Mouse (Mus musculus): ENCODE measurements around the gene Clstn3. TPM values are rescaled to one million over a fixed set of nuclear protein-coding genes. Genes with fewer than 3 reads are reported as not detected.
"Not testable (repeated sequence)": the region's sequence is repeated elsewhere in the genome, so short reads cannot be mapped to it uniquely, and the experiment has no call there.

Clstn3 gene
- polyA plus RNA-seq, 1 experiment, result 385 TPM

GRCm38 (mm10) chr6:124414927-124415325 is 49.7 kb downstream of the Clstn3 start, which contains the start of gene Pex5:
Pex5 (minus strand) TSS chr6:124415067.
- Histone ChIP-seq H3K4me3 (replicated peaks; ENCODE audit: insufficient read depth, low read depth, low read length) (peak within 1 kb of the TSS; percentile 69), H3K27me3 (ENCODE audit: control insufficient read depth, insufficient read depth, low read length) (no peaks in the 10 kb centered on the region), H3K27ac (ENCODE audit: insufficient read depth, low read length) (peak within 1 kb of the TSS; percentile 82), H3K4me1 (ENCODE audit: control insufficient read depth, insufficient read depth, low read length) (peaks cover 3% of the 10 kb centered on the region; the same call in 1 of the 2 replicates)
- WGBS, result 2% methylated on average over 35 of the region's 36 CpGs
- no peak for TF ChIP-seq CTCF (IDR thresholded peaks at IDR 0.05; ENCODE audit: borderline replicate concordance, insufficient read depth, low read depth, low read length)
- peak; percentile 67; the same call in 1 of the 2 replicates for TF ChIP-seq POLR2A (IDR thresholded peaks at IDR 0.05; ENCODE audit: borderline replicate concordance, insufficient read depth, low read length)
- peak; percentile 96 for DNase-seq

DNA sequence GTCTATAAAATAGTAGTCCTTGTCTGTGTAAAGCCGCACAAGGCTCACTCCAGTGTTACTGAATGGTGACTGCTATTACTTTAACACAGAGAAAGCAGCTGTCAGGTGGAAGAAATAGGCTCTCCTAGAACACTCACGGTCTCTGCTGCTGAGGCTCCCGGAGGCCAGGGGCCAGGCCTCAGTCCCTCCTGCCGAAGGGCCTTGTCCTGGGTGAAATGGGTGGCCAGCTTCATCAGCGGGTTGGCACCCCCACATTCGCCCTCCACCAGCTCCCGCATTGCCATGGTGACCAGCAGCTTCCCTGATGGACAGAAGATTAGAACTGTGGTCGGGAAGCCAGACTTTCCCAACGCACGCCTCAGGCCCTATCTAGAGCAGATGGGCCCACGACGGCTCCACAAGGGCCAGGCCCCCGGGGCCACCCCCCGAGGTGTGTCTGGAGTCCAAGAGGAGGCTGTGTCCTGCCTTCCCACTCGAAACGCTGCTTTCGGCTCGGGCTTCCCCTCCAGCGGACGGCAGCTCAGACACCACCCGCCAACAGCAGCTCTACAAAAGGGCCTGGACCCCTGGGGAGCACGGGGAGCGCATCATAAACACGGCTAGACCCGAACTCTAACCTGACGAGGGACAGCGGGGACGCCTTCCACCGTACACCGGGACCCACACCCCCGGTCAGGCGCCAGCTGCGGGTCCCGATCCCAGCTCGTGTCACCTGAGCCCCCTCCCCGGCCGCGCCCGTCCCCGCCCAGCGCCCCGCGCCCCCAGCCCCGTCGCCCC is 50.3 kb downstream of the Clstn3 start:
- WGBS, result under 1% methylated on average over 45 of the region's 45 CpGs
- Histone ChIP-seq H3K4me1 (ENCODE audit: control insufficient read depth, insufficient read depth, low read length) (peaks cover 3% of the 10 kb centered on the region; the same call in 1 of the 2 replicates), H3K4me3 (replicated peaks; ENCODE audit: insufficient read depth, low read depth, low read length) (peak overlapping the region; percentile 69), H3K27me3 (ENCODE audit: control insufficient read depth, insufficient read depth, low read length) (no peaks in the 10 kb centered on the region), H3K27ac (ENCODE audit: insufficient read depth, low read length) (peak overlapping the region; percentile 20; the same call in 1 of the 2 replicates)
- TF ChIP-seq CTCF (IDR thresholded peaks at IDR 0.05; ENCODE audit: borderline replicate concordance, insufficient read depth, low read depth, low read length) (no peak), POLR2A (IDR thresholded peaks at IDR 0.05; ENCODE audit: borderline replicate concordance, insufficient read depth, low read length) (no peak)
- peak; percentile 65 to 66 for DNase-seq

- no peak for DNase-seq
- no peak for TF ChIP-seq POLR2A (IDR thresholded peaks at IDR 0.05; ENCODE audit: borderline replicate concordance, insufficient read depth, low read length)
- TF ChIP-seq CTCF (IDR thresholded peaks at IDR 0.05; ENCODE audit: borderline replicate concordance, insufficient read depth, low read depth, low read length), result no peak
- Histone ChIP-seq H3K4me1 (ENCODE audit: control insufficient read depth, insufficient read depth, low read length) (peaks cover 3% of the 10 kb centered on the region; the same call in 1 of the 2 replicates), H3K4me3 (replicated peaks; ENCODE audit: insufficient read depth, low read depth, low read length) (peak overlapping the region; percentile 69), H3K27me3 (ENCODE audit: control insufficient read depth, insufficient read depth, low read length) (no peaks in the 10 kb centered on the region), H3K27ac (ENCODE audit: insufficient read depth, low read length) (no peak overlapping the region)
- WGBS, result 54% methylated on average over 3 of the region's 3 CpGs
These were observed 50.8 kb downstream of the Clstn3 start for GRCm38 (mm10) chr6:124413770-124414149.

DNA sequence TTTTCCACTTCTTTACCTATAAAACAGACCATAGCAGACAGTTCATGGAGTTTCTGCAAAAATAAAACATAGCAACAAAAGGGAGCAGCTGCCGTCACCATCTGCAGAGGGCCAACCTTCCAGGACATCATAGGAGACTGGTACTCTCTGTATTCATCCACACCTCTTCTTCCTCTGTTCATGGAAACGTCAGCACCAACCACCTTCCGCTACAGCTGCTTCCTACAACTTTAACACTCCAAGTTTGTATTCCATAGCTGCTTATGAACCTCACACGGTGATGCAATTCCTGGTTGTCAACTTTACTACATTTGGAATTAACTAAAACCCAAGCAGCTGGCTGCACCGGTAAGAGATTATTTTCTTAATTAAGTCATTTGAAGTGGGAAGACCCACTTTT is 56.2 kb downstream of the Clstn3 start:
- TF ChIP-seq POLR2A (IDR thresholded peaks at IDR 0.05; ENCODE audit: borderline replicate concordance, insufficient read depth, low read length), result no peak
- no peak for TF ChIP-seq CTCF (IDR thresholded peaks at IDR 0.05; ENCODE audit: borderline replicate concordance, insufficient read depth, low read depth, low read length)
- H3K4me1 ChIP-seq (ENCODE audit: control insufficient read depth, insufficient read depth, low read length), result no peaks in the 10 kb centered on the region; the same call in 1 of the 2 replicates
- 87% methylated on average over 5 of the region's 5 CpGs for WGBS
- no peaks in the 10 kb centered on the region for H3K27me3 ChIP-seq (ENCODE audit: control insufficient read depth, insufficient read depth, low read length)
- DNase-seq, result no peak
- H3K4me3 ChIP-seq (replicated peaks; ENCODE audit: insufficient read depth, low read depth, low read length), result no peak overlapping the region
- H3K27ac ChIP-seq (ENCODE audit: insufficient read depth, low read length), result no peak overlapping the region

- Histone ChIP-seq H3K4me1 (ENCODE audit: control insufficient read depth, insufficient read depth, low read length) (no peaks in the 10 kb centered on the region; the same call in none of the 2 replicates), H3K4me3 (replicated peaks; ENCODE audit: insufficient read depth, low read depth, low read length) (no peak overlapping the region), H3K27me3 (ENCODE audit: control insufficient read depth, insufficient read depth, low read length) (no peaks in the 10 kb centered on the region), H3K27ac (ENCODE audit: insufficient read depth, low read length) (no peak overlapping the region)
- no peak for DNase-seq
- TF ChIP-seq POLR2A (IDR thresholded peaks at IDR 0.05; ENCODE audit: borderline replicate concordance, insufficient read depth, low read length), result no peak
- no peak for TF ChIP-seq CTCF (IDR thresholded peaks at IDR 0.05; ENCODE audit: borderline replicate concordance, insufficient read depth, low read depth, low read length)
These were observed 57.4 kb downstream of the Clstn3 start for GRCm38 (mm10) chr6:124407180-124407579.

DNA sequence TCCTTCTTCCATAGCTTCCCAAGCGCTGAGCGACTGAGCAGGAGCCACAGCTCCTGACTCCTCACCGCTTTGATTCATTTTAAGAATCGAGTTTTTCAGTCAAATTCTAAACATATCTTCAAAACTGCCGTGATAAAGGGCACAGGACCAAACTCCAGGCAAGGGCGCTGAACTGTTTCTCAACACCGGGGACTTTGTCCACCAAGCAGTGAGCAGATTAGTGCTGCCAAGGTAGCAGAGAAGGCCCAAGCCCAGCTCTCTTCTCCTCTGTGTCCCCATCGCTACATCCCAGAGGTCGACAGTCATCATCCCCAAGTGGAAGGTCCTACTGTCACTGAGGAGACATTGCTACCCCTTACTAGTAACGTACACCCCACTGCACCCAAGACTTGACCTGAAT is 58.3 kb downstream of the Clstn3 start:
- TF ChIP-seq POLR2A (IDR thresholded peaks at IDR 0.05; ENCODE audit: borderline replicate concordance, insufficient read depth, low read length) (no peak), CTCF (IDR thresholded peaks at IDR 0.05; ENCODE audit: borderline replicate concordance, insufficient read depth, low read depth, low read length) (no peak)
- DNase-seq, result no peak
- Histone ChIP-seq H3K27ac (ENCODE audit: insufficient read depth, low read length) (no peak overlapping the region), H3K27me3 (ENCODE audit: control insufficient read depth, insufficient read depth, low read length) (no peaks in the 10 kb centered on the region), H3K4me3 (replicated peaks; ENCODE audit: insufficient read depth, low read depth, low read length) (no peak overlapping the region), H3K4me1 (ENCODE audit: control insufficient read depth, insufficient read depth, low read length) (no peaks in the 10 kb centered on the region; the same call in none of the 2 replicates)
- WGBS, result 93% methylated on average over 10 of the region's 10 CpGs

DNA sequence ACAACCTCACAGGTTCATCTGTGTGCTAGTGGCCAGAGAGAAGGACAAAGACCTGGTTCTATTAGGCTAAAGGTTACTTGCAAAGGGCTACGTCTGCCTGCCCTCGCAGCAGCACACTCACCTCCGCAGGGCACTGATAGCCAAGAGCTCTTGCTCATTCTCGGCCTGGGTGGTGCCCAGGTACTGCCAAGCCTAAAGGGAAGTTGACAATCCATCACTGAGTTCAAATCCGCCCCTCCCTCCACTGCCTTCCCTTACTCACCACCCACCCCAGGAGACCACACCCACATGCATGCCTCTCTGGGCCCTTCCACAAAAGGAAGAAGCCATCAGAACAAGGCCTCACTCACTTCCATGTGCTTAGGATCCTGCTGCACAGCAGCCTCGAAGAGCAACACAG is 64.9 kb downstream of the Clstn3 start:
- Histone ChIP-seq H3K27ac (ENCODE audit: insufficient read depth, low read length) (no peak overlapping the region), H3K4me1 (ENCODE audit: control insufficient read depth, insufficient read depth, low read length) (no peaks in the 10 kb centered on the region; the same call in 1 of the 2 replicates), H3K27me3 (ENCODE audit: control insufficient read depth, insufficient read depth, low read length) (no peaks in the 10 kb centered on the region), H3K4me3 (replicated peaks; ENCODE audit: insufficient read depth, low read depth, low read length) (no peak overlapping the region)
- 99% methylated on average over 6 of the region's 6 CpGs for WGBS
- TF ChIP-seq CTCF (IDR thresholded peaks at IDR 0.05; ENCODE audit: borderline replicate concordance, insufficient read depth, low read depth, low read length), result no peak
- TF ChIP-seq POLR2A (IDR thresholded peaks at IDR 0.05; ENCODE audit: borderline replicate concordance, insufficient read depth, low read length), result no peak
- DNase-seq, result no peak

DNA sequence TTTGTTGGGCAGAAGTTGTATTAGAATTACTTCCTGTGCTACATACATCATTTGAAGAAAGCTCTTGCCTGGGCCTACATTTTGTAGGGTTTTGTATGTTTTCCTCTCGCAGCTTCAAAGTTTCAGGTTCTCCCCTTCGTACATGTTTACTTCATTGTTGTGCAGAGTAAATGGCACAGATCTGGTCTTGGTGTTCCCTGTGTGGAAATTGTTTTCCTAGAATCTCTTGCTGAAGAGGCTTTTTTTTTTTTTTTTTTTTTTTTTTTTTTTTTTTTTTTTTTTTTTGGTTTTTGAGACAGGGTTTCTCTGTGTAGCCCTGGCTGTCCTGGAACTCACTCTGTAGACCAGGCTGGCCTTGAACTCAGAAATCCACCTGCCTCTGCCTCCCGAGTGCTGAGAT is 69.6 kb downstream of the Clstn3 start:
- WGBS, result 90% methylated on average over 3 of the region's 3 CpGs
- H3K4me3 ChIP-seq (replicated peaks; ENCODE audit: insufficient read depth, low read depth, low read length); DNase-seq; H3K4me1 ChIP-seq (ENCODE audit: control insufficient read depth, insufficient read depth, low read length); H3K27ac ChIP-seq (ENCODE audit: insufficient read depth, low read length); H3K27me3 ChIP-seq (ENCODE audit: control insufficient read depth, insufficient read depth, low read length): not testable (repeated sequence)

Other genes starting within 250 kb of the Clstn3 start
- gene Vmn2r27, start 232.9 kb downstream of the Clstn3 start, polyA plus RNA-seq (2012; rRNA removed), result not detected in 2 replicates
- 0.29 and 0.43 TPM in 2 replicates for gene Cd163, start 160.1 kb downstream of the Clstn3 start, polyA plus RNA-seq (2012; rRNA removed)
- gene Pex5, start 49.7 kb downstream of the Clstn3 start, polyA plus RNA-seq (2012; rRNA removed), result 57.1 and 58.5 TPM in 2 replicates
- 0.20 and 0.27 TPM in 2 replicates for gene C1rl, start 28.3 kb upstream of the Clstn3 start, polyA plus RNA-seq (2012; rRNA removed)
- 0.47 and 0.59 TPM in 2 replicates for gene C1ra, start 47.6 kb upstream of the Clstn3 start, polyA plus RNA-seq (2012; rRNA removed)
- gene C1s1, start 77.6 kb upstream of the Clstn3 start, polyA plus RNA-seq (2012; rRNA removed), result 1.2 and 1.3 TPM in 2 replicates
- gene C1rb, start 105.5 kb upstream of the Clstn3 start, polyA plus RNA-seq (2012; rRNA removed), result not detected in 2 replicates
- 0.17 and 0.18 TPM in 2 replicates for gene C1s2, start 171.3 kb upstream of the Clstn3 start, polyA plus RNA-seq (2012; rRNA removed)
- 56.4 and 60.0 TPM in 2 replicates for gene Lpcat3, start 198.2 kb upstream of the Clstn3 start, polyA plus RNA-seq (2012; rRNA removed)
- gene Emg1, start 247.4 kb upstream of the Clstn3 start, polyA plus RNA-seq (2012; rRNA removed), result 93.3 and 101 TPM in 2 replicates
- gene Phb2, start 247.5 kb upstream of the Clstn3 start, polyA plus RNA-seq (2012; rRNA removed), result 114 and 115 TPM in 2 replicates

Measured in cerebellum, adult 2 months (tissue).